In the genomic region with DNA sequence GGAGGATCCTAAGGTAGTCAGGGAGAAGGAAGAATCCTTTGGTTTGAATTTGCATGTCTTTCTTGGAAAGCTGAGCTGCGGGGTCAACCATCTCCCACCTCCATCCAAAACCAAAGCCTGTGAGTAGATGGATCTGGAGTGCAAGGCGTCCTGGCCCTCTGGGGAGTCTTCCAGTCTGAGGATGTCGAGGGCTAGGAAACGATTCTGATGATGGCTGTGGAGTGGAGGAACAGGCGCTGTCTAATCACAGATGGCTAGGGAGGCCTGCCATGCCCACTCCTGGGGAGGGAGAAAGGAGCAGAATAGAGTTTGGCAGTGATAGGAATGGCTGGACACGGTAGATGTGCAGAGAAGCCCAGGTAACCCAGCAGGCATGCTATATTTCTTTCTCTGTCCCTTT, we compare ENCODE assay signal across 15 mouse cellular contexts.
DNase-seq lines count a peak whose midpoint lies in the region; ATAC-seq and TF ChIP-seq lines count a peak whose summit lies in the region.
"Had no signal": no experiment of that assay in that cellular context is flagged by ENCODE, and none has a peak within 500 bp of the region (broad histone marks: within the 10 kb centered on the region; RNA-seq: fewer than 3 reads in every experiment).

No protein-coding gene starts in this region.

- H3K4me3 ChIP-seq in layer of hippocampus, adult 2 months = no peak overlapping the region
- H3K4me3 ChIP-seq in embryonic facial prominence, embryonic 15.5 days (replicated peaks) = no peak overlapping the region
- no peak overlapping the region for H3K4me3 ChIP-seq in midbrain, embryonic 14.5 days (replicated peaks; ENCODE audit: low read depth, low read length)
- no peak overlapping the region for H3K4me3 ChIP-seq in forebrain, embryonic 15.5 days
- H3K4me3 ChIP-seq: liver, embryonic 12.5 days had no signal

- no peak overlapping the region for H3K9ac ChIP-seq in embryonic facial prominence, embryonic 15.5 days
- no peak overlapping the region for H3K9ac ChIP-seq in midbrain, embryonic 14.5 days (replicated peaks; ENCODE audit: low read length)
- no peak overlapping the region for H3K9ac ChIP-seq in forebrain, embryonic 15.5 days (replicated peaks)
- H3K9ac ChIP-seq: forebrain, postnatal 0 days; liver, embryonic 12.5 days had no signal

- DNase-seq in layer of hippocampus, adult 2 months (ENCODE audit: low spot score in 2 of 2) = no peak
- no peak for DNase-seq in layer of hippocampus, postnatal 25 days (ENCODE audit: extremely low spot score in 1 of 2, low spot score in 1 of 2)
- DNase-seq in cerebellum, adult 8-10 months = peak; percentile 75
- no peak for DNase-seq in midbrain, embryonic 14.5 days
- no peak for DNase-seq in thymus, postnatal 36 days
- no peak for DNase-seq in adrenal gland, adult 8-10 months
- DNase-seq: forebrain, postnatal 0 days; gastrocnemius, postnatal 36 days; kidney, postnatal 36 days; lung, postnatal 10 days; right cerebral cortex, postnatal 4 days; thymus, postnatal 14 days had no signal

- no peak for TF ChIP-seq CTCF in layer of hippocampus, adult 2 months (conservative IDR thresholded peaks at IDR 0.05)

- no peaks in the 10 kb centered on the region for H3K9me3 ChIP-seq in embryonic facial prominence, embryonic 15.5 days (replicated peaks)
- no peaks in the 10 kb centered on the region for H3K9me3 ChIP-seq in midbrain, embryonic 14.5 days (ENCODE audit: control insufficient read depth, low read length)
- H3K9me3 ChIP-seq in forebrain, embryonic 15.5 days = no peaks in the 10 kb centered on the region

- no peaks in the 10 kb centered on the region for H3K27me3 ChIP-seq in embryonic facial prominence, embryonic 15.5 days
- no peaks in the 10 kb centered on the region for H3K27me3 ChIP-seq in midbrain, embryonic 14.5 days (ENCODE audit: control insufficient read depth, insufficient read depth, low read length)
- no peaks in the 10 kb centered on the region for H3K27me3 ChIP-seq in forebrain, embryonic 15.5 days
- H3K27me3 ChIP-seq: liver, embryonic 12.5 days had no signal

- H3K36me3 ChIP-seq in embryonic facial prominence, embryonic 15.5 days = no peaks in the 10 kb centered on the region
- no peaks in the 10 kb centered on the region for H3K36me3 ChIP-seq in midbrain, embryonic 14.5 days (ENCODE audit: control insufficient read depth, insufficient read depth, low read length)
- H3K36me3 ChIP-seq in forebrain, embryonic 15.5 days = no peaks in the 10 kb centered on the region
- H3K36me3 ChIP-seq: liver, embryonic 12.5 days had no signal

- H3K4me1 ChIP-seq in embryonic facial prominence, embryonic 15.5 days = peaks cover 5% of the 10 kb centered on the region; the same call in 1 of the 2 replicates
- peaks cover 46% of the 10 kb centered on the region for H3K4me1 ChIP-seq in midbrain, embryonic 14.5 days (ENCODE audit: control insufficient read depth, insufficient read depth, low read length)
- peaks cover 28% of the 10 kb centered on the region for H3K4me1 ChIP-seq in forebrain, embryonic 15.5 days

- peak overlapping the region; percentile 57; the same call in 1 of the 2 replicates for H3K27ac ChIP-seq in layer of hippocampus, adult 2 months
- H3K27ac ChIP-seq in embryonic facial prominence, embryonic 15.5 days (replicated peaks) = peak overlapping the region; percentile 13; the same call in 1 of the 2 replicates
- peak overlapping the region; percentile 52 for H3K27ac ChIP-seq in midbrain, embryonic 14.5 days (replicated peaks; ENCODE audit: low read depth, low read length)
- H3K27ac ChIP-seq in forebrain, embryonic 15.5 days (replicated peaks) = no peak overlapping the region
- H3K27ac ChIP-seq: liver, embryonic 12.5 days had no signal

- no peak for ATAC-seq in embryonic facial prominence, embryonic 15.5 days (ENCODE audit: insufficient number of reproducible peaks, low FRiP score, low TSS enrichment, low read depth)
- ATAC-seq in midbrain, embryonic 14.5 days (ENCODE audit: low FRiP score, low TSS enrichment) = no peak
- ATAC-seq in forebrain, embryonic 15.5 days (replicated peaks) = no peak
- ATAC-seq: forebrain, postnatal 0 days; liver, embryonic 12.5 days had no signal

- H3K4me2 ChIP-seq in embryonic facial prominence, embryonic 15.5 days (replicated peaks) = no peak overlapping the region
- no peak overlapping the region for H3K4me2 ChIP-seq in midbrain, embryonic 14.5 days (ENCODE audit: low read length)
- H3K4me2 ChIP-seq in forebrain, embryonic 15.5 days (replicated peaks) = no peak overlapping the region
- H3K4me2 ChIP-seq: liver, embryonic 12.5 days had no signal

- WGBS in embryonic facial prominence, embryonic 15.5 days = 52% methylated on average over 6 of the region's 6 CpGs
- 63% methylated on average over 6 of the region's 6 CpGs for WGBS in midbrain, embryonic 14.5 days
- 72% methylated on average over 6 of the region's 6 CpGs for whole genome bisulfite sequencing in forebrain, embryonic 15.5 days
